9 mouse cellular contexts compared by ENCODE assay signal in the genomic region with DNA sequence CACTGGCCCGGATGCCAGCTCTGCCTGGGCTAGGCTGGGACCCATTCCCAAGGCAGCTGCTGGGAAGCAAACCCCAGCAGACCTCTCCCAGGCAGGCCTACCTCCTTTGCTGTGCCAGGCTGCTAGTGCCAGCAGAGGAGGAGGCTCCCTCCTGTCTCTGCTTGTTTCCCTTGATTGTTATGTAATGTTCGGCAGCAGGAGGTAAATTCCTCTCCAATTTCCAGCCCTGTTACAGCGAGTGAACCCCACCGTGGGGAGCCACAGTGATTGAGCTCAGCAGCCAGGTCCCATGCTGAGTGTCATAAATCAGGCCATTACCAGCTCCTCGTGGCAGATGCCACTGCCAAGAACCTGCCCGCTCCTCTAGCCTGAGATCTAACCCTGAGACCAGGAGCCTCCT.
DNase-seq lines count a peak whose midpoint lies in the region; TF ChIP-seq lines count a peak whose summit lies in the region.
"Had no signal": no experiment of that assay in that cellular context is flagged by ENCODE, and none has a peak within 500 bp of the region (broad histone marks: within the 10 kb centered on the region; RNA-seq: fewer than 3 reads in every experiment).

No protein-coding gene starts in this region.

- H3K4me1 ChIP-seq in thymus, adult 2 months (replicated peaks; ENCODE audit: control insufficient read depth, insufficient read depth, low read length), result no peaks in the 10 kb centered on the region

- peak; percentile 56 for DNase-seq in layer of hippocampus, adult 11-12 months (ENCODE audit: low spot score)
- DNase-seq in layer of hippocampus, postnatal 25 days (ENCODE audit: extremely low spot score in 1 of 2, low spot score in 1 of 2), result no peak
- peak; percentile 54 for DNase-seq in cerebellum, adult 11 months
- peak; percentile 20 for DNase-seq in hindlimb bud, embryonic 11.5 days (ENCODE audit: extremely low spot score, low read depth, low spot score)
- peak; percentile 16 for DNase-seq in left cerebral cortex, postnatal 14 days (ENCODE audit: low spot score in 2 of 2)
- no peak for DNase-seq in urinary bladder, postnatal 10 days (ENCODE audit: low spot score)
- no peak for DNase-seq in adrenal gland, postnatal 4 days (ENCODE audit: low spot score in 2 of 2)
- no peak for DNase-seq in thymus, adult 2 months

- 34% methylated on average over 6 of the region's 6 CpGs for WGBS in thymus, adult 2 months

- no peak for TF ChIP-seq CTCF in thymus, adult 2 months (IDR thresholded peaks at IDR 0.05; ENCODE audit: borderline replicate concordance, control insufficient read depth, extremely low read depth, insufficient read depth, low read length, poor library complexity)

- no peak overlapping the region for H3K27ac ChIP-seq in thymus, adult 2 months (ENCODE audit: control insufficient read depth, insufficient read depth, low read length)
- H3K27ac ChIP-seq: embryonic facial prominence, embryonic 15.5 days had no signal

- H3K36me3 ChIP-seq in thymus, adult 2 months (ENCODE audit: control insufficient read depth, insufficient read depth, low read length), result no peaks in the 10 kb centered on the region
- H3K36me3 ChIP-seq: embryonic facial prominence, embryonic 15.5 days had no signal

- H3K4me3 ChIP-seq in thymus, adult 2 months (ENCODE audit: control insufficient read depth, insufficient read depth, low read length), result no peak overlapping the region
- H3K4me3 ChIP-seq: embryonic facial prominence, embryonic 15.5 days had no signal

- intact Hi-C loops in left cerebral cortex, postnatal 14 days (cut with DNase I), result loop anchor here (5.0 kb wide), 1 partner anchor 93 kb away; no protein-coding TSS in a partner anchor

- no peaks in the 10 kb centered on the region for H3K27me3 ChIP-seq in thymus, adult 2 months (ENCODE audit: control insufficient read depth, insufficient read depth, low read length)
- H3K27me3 ChIP-seq: embryonic facial prominence, embryonic 15.5 days had no signal

- no peak for TF ChIP-seq POLR2A in thymus, adult 2 months (IDR thresholded peaks at IDR 0.05; ENCODE audit: control insufficient read depth, extremely low read depth, insufficient read depth, low read length, poor library complexity)

Comparison
In these comparisons a context has a peak if more than half of its experiments do, and no peak if none do; other contexts are left out.
1. DNase-seq: peak in layer of hippocampus, adult 11-12 months (single experiment), cerebellum, adult 11 months (single experiment), hindlimb bud, embryonic 11.5 days (single experiment) and left cerebral cortex, postnatal 14 days (2 of 2); none in layer of hippocampus, postnatal 25 days (0 of 2), urinary bladder, postnatal 10 days (single experiment), adrenal gland, postnatal 4 days (0 of 2) and thymus, adult 2 months (single experiment).